Mouse (Mus musculus) lung, postnatal 0 days (tissue): ENCODE results near the gene Fgr.

Experiments
- CTCF ChIP-seq: IDR thresholded peaks from 2 replicates; pipeline ENCODE4 v1.5.1; 2016; ENCODE audit warnings: antibody characterized with exemption, mild to moderate bottlenecking
- EP300 ChIP-seq: IDR thresholded peaks from 2 replicates; pipeline ENCODE4 v1.6.1; 2016; ENCODE audit warnings: antibody characterized with exemption, mild to moderate bottlenecking, control low read depth

DNA sequence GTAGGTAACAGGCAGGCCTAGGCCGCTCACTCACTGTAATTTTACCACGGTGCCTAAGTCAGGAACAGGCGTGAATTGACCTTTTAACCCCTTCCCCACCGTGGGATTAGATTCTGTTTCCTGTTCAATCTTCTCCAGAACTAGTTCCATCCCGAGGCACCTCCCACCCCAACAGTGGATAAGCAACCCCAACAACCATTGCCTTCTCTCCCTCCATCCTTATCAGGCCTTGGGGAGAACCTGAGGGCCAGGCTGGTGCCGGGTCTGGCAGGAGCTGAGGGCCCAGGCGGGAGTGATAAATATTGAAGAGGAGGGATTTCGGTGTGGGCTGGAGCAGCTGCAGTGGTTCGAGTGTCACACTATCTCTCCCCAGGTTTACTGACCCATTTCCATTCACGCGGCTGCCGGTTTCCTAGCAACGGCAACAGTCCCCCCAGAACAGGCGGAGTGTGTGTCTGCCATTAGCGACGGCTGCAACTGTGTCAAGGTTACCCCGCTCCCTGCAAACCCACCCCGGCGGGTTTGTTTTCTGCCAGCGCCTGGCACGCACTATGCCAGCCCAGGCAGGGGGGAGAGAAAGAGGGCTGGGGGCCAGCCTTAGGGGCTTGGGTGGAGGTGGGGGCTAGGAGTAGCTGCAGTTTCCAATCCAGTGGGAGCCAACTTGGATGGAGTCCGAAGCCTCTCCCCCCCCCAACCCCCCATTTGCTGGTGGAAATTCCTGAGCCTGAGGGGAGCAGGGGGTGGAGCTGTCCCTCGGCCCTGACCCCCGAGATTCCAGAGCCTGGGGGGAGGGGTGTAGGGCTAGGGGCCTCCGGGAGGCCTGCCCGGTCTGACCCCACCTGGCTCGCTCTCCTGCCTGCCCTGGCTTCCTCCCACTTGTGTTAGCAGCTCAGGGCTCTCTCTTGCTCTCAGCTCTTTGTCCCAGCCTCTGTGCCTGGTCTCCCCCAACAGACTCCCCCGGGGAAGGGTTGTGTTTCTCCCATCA is 69.0 kb downstream of the Fgr start:
- TF ChIP-seq CTCF, result no peak
- TF ChIP-seq EP300, result no peak
